Mouse (Mus musculus) CH12.LX (cell line): ENCODE measurements around the gene Ube4b. TPM values are rescaled to one million over a fixed set of nuclear protein-coding genes. Genes with fewer than 3 reads are reported as not detected.

Experiments used
- DNase-seq: peaks from one replicate; pipeline ENCODE4 v3.0.0-alpha.2; 2013; ENCODE audit errors: extremely low read depth
- H3K27ac ChIP-seq: 2 replicates; pipeline ENCODE4 v1.5.1; 2012; ENCODE audit warnings: low read depth, mild to moderate bottlenecking, control low read depth, moderate library complexity; ENCODE audit not compliant: insufficient read depth
- H3K27me3 ChIP-seq: replicated peaks from 2 replicates; pipeline ENCODE3; 2012; ENCODE audit warnings: inconsistent platforms
- H3K36me3 ChIP-seq, 2 experiments: replicated peaks in 1 of 2; 2 replicates each; pipeline versions ENCODE3 to v1.6.1; 2012; ENCODE audit warnings: inconsistent platforms in 1 of 2, low read length in 1 of 2, mild to moderate bottlenecking in 1 of 2, mixed read lengths in 1 of 2, moderate library complexity in 1 of 2; ENCODE audit not compliant: control insufficient read depth in 1 of 2, insufficient read depth in 1 of 2
- H3K4me1 ChIP-seq, 2 experiments: 2 replicates each; pipeline ENCODE4 v1.6.1; 2012; ENCODE audit warnings: inconsistent platforms in 1 of 2, moderate library complexity in 1 of 2; ENCODE audit not compliant: insufficient read depth in 2 of 2, control insufficient read depth in 1 of 2
- H3K4me2 ChIP-seq: 2 replicates; pipeline ENCODE4 v1.6.1; 2012; ENCODE audit warnings: low read depth, mild to moderate bottlenecking, control low read depth; ENCODE audit not compliant: poor library complexity, insufficient read depth, severe bottlenecking
- H3K4me3 ChIP-seq, 3 experiments: fragments of 150-350 bp in 1 of 3; sonication (generic) in 1 of 3; replicated peaks in 1 of 3; 2 replicates each; pipeline versions ENCODE3 to v1.5.1; 2011 to 2012; ENCODE audit warnings: low read depth in 2 of 3, low read length in 2 of 3, mild to moderate bottlenecking in 2 of 3, moderate library complexity in 2 of 3, control low read depth in 1 of 3, improper control_type of control experiment in 1 of 3, inconsistent platforms in 1 of 3, mixed read lengths in 1 of 3; ENCODE audit not compliant: poor library complexity in 1 of 3
- H3K79me2 ChIP-seq: replicated peaks from 2 replicates; pipeline ENCODE4 v1.6.1; 2012; ENCODE audit warnings: mild to moderate bottlenecking, moderate library complexity; ENCODE audit not compliant: control insufficient read depth, poor library complexity, insufficient read depth, severe bottlenecking; ENCODE audit errors: extremely low read depth
- H3K9ac ChIP-seq: 2 replicates; pipeline ENCODE4 v1.6.1; 2012; ENCODE audit warnings: low read depth, mild to moderate bottlenecking, control low read depth, moderate library complexity; ENCODE audit not compliant: insufficient read depth
- H3K9me3 ChIP-seq: replicated peaks from 2 replicates; pipeline ENCODE3; 2012; ENCODE audit warnings: low read length, inconsistent platforms, mixed read lengths
- BHLHE40 ChIP-seq: IDR thresholded peaks from 2 replicates; pipeline ENCODE4 v1.6.1; 2011; ENCODE audit warnings: mild to moderate bottlenecking, low read depth, low read length, improper control_type of control experiment
- CHD2 ChIP-seq: IDR thresholded peaks from 2 replicates; pipeline ENCODE4 v1.6.1; 2011; ENCODE audit warnings: low read length, improper control_type of control experiment
- E2F4 ChIP-seq: IDR thresholded peaks from 2 replicates; pipeline ENCODE4 v1.6.1; 2011; ENCODE audit warnings: low read depth, low read length, improper control_type of control experiment; ENCODE audit not compliant: insufficient replicate concordance
- ELF1 ChIP-seq: IDR thresholded peaks from 2 replicates; pipeline ENCODE4 v1.6.1; 2014; ENCODE audit warnings: low read depth, mild to moderate bottlenecking, inconsistent platforms, low read length, improper control_type of control experiment
- EP300 ChIP-seq: IDR thresholded peaks from 2 replicates; pipeline ENCODE4 v1.6.1; 2011; ENCODE audit warnings: low read length, improper control_type of control experiment
- ETS1 ChIP-seq: conservative IDR thresholded peaks from 2 replicates; pipeline ENCODE4 v1.6.1; 2012; ENCODE audit warnings: low read depth, mild to moderate bottlenecking, inconsistent platforms, low read length, improper control_type of control experiment, moderate library complexity
- IRF4 ChIP-seq: IDR thresholded peaks from 2 replicates; pipeline ENCODE4 v1.6.1; 2014; ENCODE audit warnings: low read depth, mild to moderate bottlenecking, inconsistent platforms, low read length, improper control_type of control experiment
- JUN ChIP-seq: IDR thresholded peaks from 2 replicates; pipeline ENCODE4 v1.6.1; 2011; ENCODE audit warnings: low read depth, mild to moderate bottlenecking, low read length, improper control_type of control experiment, moderate library complexity; ENCODE audit not compliant: insufficient read depth
- JUND ChIP-seq: conservative IDR thresholded peaks from 2 replicates; pipeline ENCODE4 v1.6.1; 2011; ENCODE audit warnings: low read depth, low read length, improper control_type of control experiment
- KAT2A ChIP-seq: IDR thresholded peaks from 2 replicates; pipeline ENCODE4 v1.6.1; 2012; ENCODE audit warnings: low read length, improper control_type of control experiment, inconsistent platforms; ENCODE audit not compliant: insufficient replicate concordance
- MAFK ChIP-seq: IDR thresholded peaks from 2 replicates; pipeline ENCODE4 v1.6.1; 2011; ENCODE audit warnings: low read length, improper control_type of control experiment; ENCODE audit not compliant: insufficient replicate concordance
- MEF2A ChIP-seq: IDR thresholded peaks from 2 replicates; pipeline ENCODE4 v1.6.1; 2014; ENCODE audit warnings: low read depth, mild to moderate bottlenecking, inconsistent platforms, low read length, improper control_type of control experiment, borderline replicate concordance
- MYC ChIP-seq: IDR thresholded peaks from 2 replicates; pipeline ENCODE4 v1.6.1; 2011; ENCODE audit warnings: low read depth, mild to moderate bottlenecking, improper control_type of control experiment, low read length
- NELFE ChIP-seq: IDR thresholded peaks from 2 replicates; pipeline ENCODE4 v1.6.1; 2011; ENCODE audit warnings: low read depth, low read length, improper control_type of control experiment
- PAX5 ChIP-seq: IDR thresholded peaks from 2 replicates; pipeline ENCODE4 v1.6.1; 2012; ENCODE audit warnings: low read length, inconsistent platforms, mixed read lengths
- POLR2A ChIP-seq: IDR thresholded peaks from 2 replicates; pipeline ENCODE4 v1.6.1; 2011; ENCODE audit warnings: low read depth, mild to moderate bottlenecking, improper control_type of control experiment, low read length
- POLR2AphosphoS2 ChIP-seq: IDR thresholded peaks from 2 replicates; pipeline ENCODE4 v1.6.1; 2011; ENCODE audit warnings: low read depth, low read length, improper control_type of control experiment
- RAD21 ChIP-seq: IDR thresholded peaks from 2 replicates; pipeline ENCODE4 v1.6.1; 2011; ENCODE audit warnings: low read depth, mild to moderate bottlenecking, low read length, improper control_type of control experiment, moderate library complexity
- SIN3A ChIP-seq: IDR thresholded peaks from 2 replicates; pipeline ENCODE4 v1.6.1; 2012; ENCODE audit warnings: low read length, improper control_type of control experiment, inconsistent platforms
- TBP ChIP-seq: conservative IDR thresholded peaks from 2 replicates; pipeline ENCODE4 v1.6.1; 2011; ENCODE audit warnings: low read depth, low read length, improper control_type of control experiment
- TCF12 ChIP-seq: IDR thresholded peaks from 2 replicates; pipeline ENCODE4 v1.6.1; 2014; ENCODE audit warnings: low read depth, mild to moderate bottlenecking, inconsistent platforms, low read length, improper control_type of control experiment
- UBTF ChIP-seq: IDR thresholded peaks from 2 replicates; pipeline ENCODE4 v1.6.1; 2012; ENCODE audit warnings: low read depth, mild to moderate bottlenecking, inconsistent platforms, low read length, improper control_type of control experiment, moderate library complexity
- USF1 ChIP-seq: IDR thresholded peaks from 2 replicates; pipeline ENCODE4 v1.6.1; 2014; ENCODE audit warnings: low read depth, mild to moderate bottlenecking, inconsistent platforms, low read length, improper control_type of control experiment
- ZKSCAN1 ChIP-seq: IDR thresholded peaks from 2 replicates; pipeline ENCODE4 v1.6.1; 2012; ENCODE audit warnings: low read depth, inconsistent platforms, low read length, improper control_type of control experiment, borderline replicate concordance
- ZMIZ1 ChIP-seq: IDR thresholded peaks from 2 replicates; pipeline ENCODE4 v1.6.1; 2012; ENCODE audit warnings: low read depth, mild to moderate bottlenecking, inconsistent platforms, low read length, improper control_type of control experiment
- dilution Hi-C: fragments of 300-500 bp; cut with MboI; formaldehyde crosslinking; loops from 2 replicates; pipeline ENCODE4 v1.14.3; 2020; ENCODE audit warnings: low sequenced_read_pairs; ENCODE audit not compliant: extremely low pct_unique_long_range_greater_than_20kb, extremely low pct_ligation_motif_present
- in situ Hi-C: fragments of 300-500 bp; cut with MboI; formaldehyde crosslinking; loops from 3 replicates; pipeline ENCODE4 v1.14.3; 2019; ENCODE audit warnings: low sequenced_read_pairs, low pct_ligation_motif_present, low pct_unique_long_range_greater_than_20kb, mixed read lengths
- polyA plus RNA-seq: library from polyadenylated mRNA; unstranded; fragments of >175 nt; gene quantifications from 2 replicates; pipeline ENCODE4 v1.2.1, GENCODE M21; 2012; ENCODE audit warnings: low read depth; ENCODE audit not compliant: insufficient read length
- total RNA-seq, 2 experiments: library from RNA; depleted of rRNA; stranded (reverse); fragments of 300-350 nt in 1 of 2; fragments of >200 nt in 1 of 2; gene quantifications; 2 replicates each; pipeline ENCODE4 v1.2.3; 2012 to 2014

Gene Ube4b
- total and polyA plus RNA-seq, 3 experiments = 13.1 to 60.0 (median 41.6) TPM

- no peaks in the 10 kb centered on the region for H3K27me3 ChIP-seq
- dilution Hi-C loops (no loop called here), in situ Hi-C loops (no loop called here)
- no peak overlapping the region for H3K4me3 ChIP-seq
- no peaks in the 10 kb centered on the region for H3K79me2 ChIP-seq
- H3K4me2 ChIP-seq = no peak overlapping the region
- TF ChIP-seq JUND = no peak
- DNase-seq = no peak
- peaks cover 78 to 95% of the 10 kb centered on the region in 2 experiments for H3K36me3 ChIP-seq
- no peaks in the 10 kb centered on the region for H3K4me1 ChIP-seq
- H3K9me3 ChIP-seq = no peaks in the 10 kb centered on the region
- no peak overlapping the region for H3K9ac ChIP-seq
- H3K27ac ChIP-seq = no peak overlapping the region
Measured at GRCm38 (mm10) chr4:149357982-149358381, 68.6 kb downstream of the Ube4b start.

GRCm38 (mm10) chr4:149354671-149355070, 71.9 kb downstream of the Ube4b start:
- no peak for DNase-seq

GRCm38 (mm10) chr4:149351596-149352150, 74.9 kb downstream of the Ube4b start:
- no peak for TF ChIP-seq POLR2AphosphoS2
- TF ChIP-seq TBP = no peak
- TF ChIP-seq IRF4 = no peak
- TF ChIP-seq KAT2A = no peak
- no peak for TF ChIP-seq ETS1
- TF ChIP-seq RAD21 = no peak
- no peak for TF ChIP-seq PAX5
- TF ChIP-seq MAFK = no peak
- no peak for TF ChIP-seq BHLHE40
- TF ChIP-seq MYC = no peak
- no peak for TF ChIP-seq ELF1
- no peak for TF ChIP-seq MEF2A
- TF ChIP-seq SIN3A = no peak
- no peak for TF ChIP-seq POLR2A
- no peak for TF ChIP-seq JUND
- TF ChIP-seq EP300 = no peak
- no peak for TF ChIP-seq NELFE
- no peak for TF ChIP-seq USF1
- no peak for TF ChIP-seq UBTF
- no peak for TF ChIP-seq JUN
- TF ChIP-seq, all 38 proteins: peak for 0
- Histone ChIP-seq H3K27ac (no peak overlapping the region), H3K4me3 (no peak overlapping the region), H3K27me3 (no peaks in the 10 kb centered on the region), H3K79me2 (no peaks in the 10 kb centered on the region; the same call in 1 of the 2 replicates), H3K9me3 (no peaks in the 10 kb centered on the region), H3K4me1 (no peaks in the 10 kb centered on the region), H3K4me2 (no peak overlapping the region), H3K36me3 (peaks cover 77 to 94% of the 10 kb centered on the region in 2 experiments), H3K9ac (no peak overlapping the region)
- DNase-seq = no peak
- dilution Hi-C loops = no loop called here
- in situ Hi-C loops = no loop called here

More at GRCm38 (mm10) chr4:149354671-149355070, 71.9 kb downstream of the Ube4b start:
- Histone ChIP-seq H3K4me3 (no peak overlapping the region), H3K9ac (no peak overlapping the region), H3K79me2 (no peaks in the 10 kb centered on the region), H3K4me2 (no peak overlapping the region), H3K9me3 (no peaks in the 10 kb centered on the region), H3K4me1 (no peaks in the 10 kb centered on the region), H3K27ac (no peak overlapping the region), H3K27me3 (no peaks in the 10 kb centered on the region), H3K36me3 (peaks cover 80 to 95% of the 10 kb centered on the region in 2 experiments)
- dilution Hi-C loops (no loop called here), in situ Hi-C loops (no loop called here)
- TF ChIP-seq UBTF = no peak
- TF ChIP-seq E2F4 = no peak
- TF ChIP-seq PAX5 = no peak
- no peak for TF ChIP-seq CHD2
- no peak for TF ChIP-seq KAT2A
- TF ChIP-seq JUND = no peak
- no peak for TF ChIP-seq TCF12
- TF ChIP-seq ZKSCAN1 = no peak
- no peak for TF ChIP-seq ZMIZ1
